Mouse (Mus musculus) 416B (cell line): ENCODE measurements at regions not wholly inside any gene's neighbourhood (a gene's known extent, or its start where the extent isn't known, plus 50 kb on each side); places are given as distances from the start of the nearest gene placed in this dataset.
"Not testable (repeated sequence)": the region's sequence is repeated elsewhere in the genome, so short reads cannot be mapped to it uniquely, and the experiment has no call there.

Experiments used
- DNase-seq: peaks from one replicate; pipeline ENCODE4 v3.0.0; 2011; ENCODE audit warnings: low read depth

DNA sequence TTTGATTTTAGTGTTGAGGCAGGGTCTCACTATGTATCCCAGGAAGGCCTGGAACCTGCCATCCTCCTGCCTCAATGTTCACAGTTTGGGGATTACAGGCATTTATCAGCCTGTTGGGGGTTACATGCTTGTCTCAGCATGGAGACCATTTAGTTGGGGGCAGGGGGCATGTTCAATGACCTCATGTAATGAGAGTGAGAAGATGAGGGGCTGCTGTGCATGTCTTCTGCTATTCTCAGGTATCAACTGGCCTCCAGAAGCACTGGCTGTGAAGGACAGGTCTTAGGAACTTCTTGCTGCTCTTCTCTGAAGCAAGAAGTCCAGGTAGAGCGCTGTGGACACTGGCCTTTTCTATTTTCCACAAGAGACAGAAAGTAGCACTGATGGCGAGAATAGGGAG lies 350.9 kb downstream of the Plekhb2 start:
- no peak for DNase-seq

DNA sequence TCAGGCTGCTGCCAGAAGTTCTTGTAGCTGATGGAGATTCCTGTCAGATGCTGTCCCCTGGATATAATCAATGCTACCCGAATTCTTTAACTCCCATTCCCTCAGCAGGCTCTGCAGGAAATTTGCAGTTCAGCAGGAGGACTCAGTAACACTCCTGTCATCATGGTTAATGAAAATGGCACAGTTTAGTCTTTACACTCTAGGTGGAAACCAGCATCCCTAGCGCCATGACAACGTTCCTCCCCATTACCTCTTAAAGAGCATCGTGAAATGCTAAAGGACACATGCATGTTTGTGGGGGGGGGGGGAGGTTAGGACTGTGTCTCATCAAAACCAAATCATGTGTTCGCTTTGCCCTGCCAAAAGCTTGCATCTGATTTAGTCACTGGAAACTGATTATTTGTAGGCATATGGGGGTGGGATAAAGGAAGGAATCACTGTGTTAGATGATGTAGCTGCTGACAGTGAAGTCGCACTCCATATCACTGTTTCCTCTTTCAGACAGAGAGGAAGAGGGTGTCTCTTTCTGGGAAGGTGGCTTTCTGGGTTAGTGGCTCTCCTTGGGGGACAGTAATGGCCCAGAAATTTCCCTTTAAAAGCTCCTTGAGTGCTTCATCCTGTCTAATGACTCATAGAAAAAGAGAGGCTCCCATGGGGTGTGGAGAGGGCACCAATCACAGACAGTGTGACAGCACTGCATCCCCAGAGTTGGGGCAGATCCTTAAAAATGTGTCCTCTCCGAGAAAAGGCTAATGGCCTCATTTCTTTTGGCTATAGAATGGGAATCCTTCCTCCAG lies 351.5 kb downstream of the Plekhb2 start:
- DNase-seq = no peak

DNA sequence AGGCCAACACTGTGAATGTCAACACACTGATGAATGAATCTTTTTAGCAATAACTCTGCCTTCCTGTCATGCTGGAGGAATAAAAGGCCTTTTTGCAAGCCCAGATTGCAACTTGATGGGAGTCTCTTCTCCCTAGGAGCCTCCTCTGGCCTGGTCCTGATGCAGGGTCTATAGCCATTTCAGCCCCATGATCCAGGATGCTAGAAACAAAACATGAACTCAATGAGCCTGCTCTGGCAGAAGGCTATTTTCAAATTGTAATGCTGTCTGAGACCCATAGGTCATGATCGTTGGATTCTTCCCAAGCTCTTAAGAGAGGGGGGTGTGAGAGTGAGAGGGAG lies 352.1 kb downstream of the Plekhb2 start:
- DNase-seq = no peak

DNA sequence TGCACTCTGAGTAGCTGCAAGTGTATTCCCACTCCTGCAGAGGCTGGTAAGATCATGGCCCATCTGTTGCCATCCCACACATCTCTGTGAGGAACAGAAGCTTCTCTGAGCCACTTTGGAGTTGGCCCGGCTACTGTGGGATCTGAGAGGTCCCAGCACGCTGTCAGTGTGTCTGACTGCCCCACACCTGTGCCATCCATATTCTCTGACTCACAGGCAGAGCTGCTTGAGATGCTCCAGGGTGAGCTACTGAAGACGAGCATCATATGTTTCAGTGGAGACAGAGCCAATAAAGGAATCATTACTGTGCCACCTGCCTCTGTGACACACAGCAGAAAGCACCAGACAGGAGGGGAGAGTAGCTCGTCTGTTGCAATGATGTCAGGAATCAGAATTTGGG lies 352.8 kb downstream of the Plekhb2 start:
- no peak for DNase-seq

DNA sequence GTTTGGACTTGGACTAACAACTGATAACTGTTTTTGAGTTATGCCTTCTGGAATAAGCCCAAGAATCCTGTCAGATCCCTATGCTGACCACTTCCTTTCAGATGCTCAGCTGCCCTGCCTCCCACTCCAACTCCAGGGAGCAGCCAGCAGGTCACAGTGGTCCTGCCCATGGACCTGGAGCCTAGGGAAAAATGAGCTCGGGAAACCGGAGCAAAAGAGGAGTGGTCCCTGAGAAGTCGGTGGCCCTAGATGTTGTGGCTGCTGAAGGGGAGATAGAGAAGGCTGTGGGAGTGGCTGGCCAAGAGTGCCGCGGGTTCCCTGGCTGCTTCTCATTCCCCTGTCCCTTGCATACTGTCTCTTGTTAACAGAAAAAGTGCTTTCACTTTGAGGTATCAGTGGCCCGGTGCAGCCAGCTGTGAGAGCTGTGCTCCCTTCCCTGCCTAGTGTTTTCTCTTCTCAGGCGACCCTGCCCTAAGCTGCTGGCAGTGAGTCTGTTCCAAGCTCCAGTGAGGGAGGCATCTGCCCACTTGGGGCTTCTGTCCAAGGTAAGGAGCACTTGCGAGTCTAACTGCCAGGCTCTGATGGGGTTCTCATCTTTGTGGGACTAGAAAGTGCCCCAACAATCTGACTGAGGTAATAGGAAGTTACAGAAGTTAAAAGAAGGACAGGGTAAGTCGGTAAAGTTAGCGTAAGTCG lies 357.2 kb downstream of the Plekhb2 start:
- DNase-seq = no peak

DNA sequence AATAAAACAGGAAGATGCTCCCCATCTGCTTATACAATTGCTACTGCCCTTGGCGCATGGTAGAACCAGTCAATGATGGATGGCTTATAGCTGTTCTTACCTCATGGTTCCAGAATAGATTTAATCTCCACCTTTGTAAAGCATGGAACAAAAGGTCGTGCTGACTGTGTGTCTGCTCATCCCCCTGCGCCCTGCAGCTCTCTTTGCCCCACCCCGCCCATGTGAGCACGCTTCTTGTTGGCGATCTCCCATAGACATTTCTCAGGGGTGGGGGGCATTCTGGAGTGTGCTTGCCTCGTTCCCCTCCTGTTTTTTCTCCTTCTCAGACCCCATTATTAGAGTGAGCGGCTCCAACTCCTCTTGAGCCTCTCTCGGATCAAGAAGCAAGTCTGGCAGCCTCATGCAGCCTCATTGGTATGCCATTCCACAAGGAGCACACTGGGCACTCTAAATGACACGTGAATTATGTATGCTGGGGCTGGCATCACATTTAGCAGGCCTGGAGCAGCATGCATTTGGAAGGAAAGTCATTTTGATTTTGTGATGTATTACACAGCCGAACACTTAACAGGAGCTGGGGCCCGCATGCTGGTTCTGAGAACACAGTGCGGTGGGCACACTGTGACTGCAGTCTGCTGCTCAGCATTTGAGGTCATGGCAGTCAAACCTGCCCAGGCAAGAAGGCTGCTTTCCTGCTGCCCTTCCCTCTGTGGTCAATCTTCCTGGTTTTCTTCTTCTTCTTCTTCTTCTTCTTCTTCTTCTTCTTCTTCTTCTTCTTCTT lies 362.5 kb downstream of the Plekhb2 start:
- DNase-seq = no peak

DNA sequence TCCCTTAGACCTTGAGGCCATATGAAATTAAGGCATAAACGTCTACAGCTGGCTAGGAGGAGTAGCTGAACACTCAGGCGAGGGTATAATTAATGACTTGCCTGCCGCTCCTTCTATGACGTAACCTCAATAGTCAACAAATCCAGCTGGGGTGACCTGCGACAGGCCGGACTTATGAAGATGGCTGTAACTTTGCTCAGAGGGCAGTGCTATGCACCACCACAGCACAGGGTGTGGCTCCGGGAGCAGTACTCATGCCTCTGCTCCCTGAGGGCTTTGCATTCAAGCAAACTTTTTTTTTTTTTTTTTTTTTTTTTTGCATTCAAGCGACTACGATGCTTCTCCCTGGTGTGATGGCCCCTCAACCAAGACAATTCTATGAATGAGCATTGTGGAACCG lies 364.1 kb downstream of the Plekhb2 start:
- no peak for DNase-seq

DNA sequence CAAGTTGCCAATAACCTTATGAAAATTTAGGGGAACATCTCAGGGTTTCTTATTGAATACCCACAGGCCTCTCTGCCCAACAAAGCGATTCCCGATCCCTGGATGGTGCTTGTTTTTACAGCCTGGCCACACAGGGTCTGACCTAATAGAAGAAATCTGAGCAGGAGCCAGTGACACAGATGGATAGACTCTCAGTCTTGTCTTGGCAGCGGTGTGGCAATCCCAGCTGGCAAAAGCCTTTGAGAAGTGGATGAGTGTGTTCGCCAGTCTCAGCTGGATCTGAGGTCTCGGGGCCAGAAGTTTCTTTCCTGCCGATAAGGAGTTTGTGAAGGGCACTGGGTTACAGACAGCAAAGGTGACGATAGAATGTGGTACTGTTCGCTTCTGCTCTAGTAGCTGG lies 366.6 kb downstream of the Plekhb2 start:
- DNase-seq = no peak

DNA sequence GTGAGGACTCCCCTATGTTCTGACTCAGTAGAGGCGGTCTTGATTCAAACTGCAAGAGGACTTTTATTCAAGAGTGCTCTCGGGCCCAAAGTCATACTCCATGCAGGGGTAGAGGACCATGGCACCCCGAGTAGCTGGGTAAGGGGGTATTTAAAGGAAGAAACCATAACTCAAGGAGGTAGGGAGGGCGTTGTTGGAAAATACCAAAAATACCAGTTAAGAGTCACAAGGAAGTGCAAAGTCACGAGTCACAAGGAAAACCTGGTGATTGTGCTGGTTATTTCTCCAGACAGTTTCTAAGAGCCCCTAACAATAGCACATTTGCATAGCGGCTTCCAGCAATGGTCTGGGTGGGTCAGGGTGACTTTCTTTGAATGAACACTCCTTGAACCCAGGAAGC lies 370.4 kb downstream of the Plekhb2 start:
- DNase-seq = not testable (repeated sequence)

DNA sequence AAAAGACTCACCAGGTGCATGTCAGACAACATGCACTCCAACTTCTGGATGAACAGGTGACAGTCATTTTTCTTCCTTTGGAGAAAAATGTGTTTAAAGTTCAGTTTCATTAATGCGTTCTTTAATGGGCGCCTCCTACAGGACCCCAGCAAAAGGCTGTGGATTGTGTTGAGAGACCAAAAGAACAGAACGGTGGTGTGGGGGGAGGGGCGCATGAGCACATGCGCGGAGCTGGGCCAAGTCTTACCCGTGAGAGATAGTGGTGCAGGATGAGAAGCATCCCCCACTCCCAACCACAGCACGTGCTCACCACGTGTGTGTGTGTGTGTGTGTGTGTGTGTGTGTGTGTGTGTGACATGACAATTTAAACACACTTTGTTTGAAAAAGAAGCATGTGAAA lies 371.0 kb downstream of the Plekhb2 start:
- DNase-seq = no peak

DNA sequence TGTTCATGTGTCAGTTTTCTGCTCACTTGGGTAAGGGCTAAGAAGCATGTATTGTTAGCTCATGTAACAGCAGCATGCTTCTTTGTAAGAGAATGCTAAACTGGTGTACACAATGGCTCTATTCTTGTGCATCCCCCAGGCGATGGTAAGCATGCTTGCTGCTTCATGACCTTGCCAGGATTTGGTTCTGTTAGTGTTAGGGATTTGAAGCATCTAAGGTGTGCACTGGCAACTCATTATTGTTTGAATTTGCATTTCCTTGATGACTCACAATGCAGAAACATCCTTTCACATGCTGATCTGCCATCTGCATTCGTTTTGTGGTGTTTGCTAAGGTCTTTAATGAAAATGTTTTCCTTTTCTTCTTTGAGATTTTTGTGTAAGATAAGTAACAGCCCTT lies 382.8 kb downstream of the Plekhb2 start:
- DNase-seq = no peak

DNA sequence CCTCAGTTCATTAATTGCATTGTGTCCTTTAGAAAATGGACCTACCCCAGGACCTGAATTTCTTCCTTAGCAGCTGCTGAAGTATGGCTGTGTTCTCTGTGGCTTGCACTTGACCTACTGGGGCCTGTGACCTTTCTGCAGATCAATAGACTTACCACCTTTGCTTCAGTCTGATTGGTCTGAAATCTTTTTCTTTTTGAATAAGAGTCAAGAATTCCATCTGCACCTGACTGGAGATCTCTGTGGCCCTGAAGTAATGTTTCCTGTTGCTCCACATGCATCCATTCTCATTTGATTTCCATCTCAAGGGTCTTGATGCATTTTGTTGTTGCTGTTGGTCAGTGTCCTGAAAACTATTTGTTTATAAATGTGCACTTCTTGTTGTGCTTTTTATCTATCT lies 388.4 kb downstream of the Plekhb2 start:
- no peak for DNase-seq

DNA sequence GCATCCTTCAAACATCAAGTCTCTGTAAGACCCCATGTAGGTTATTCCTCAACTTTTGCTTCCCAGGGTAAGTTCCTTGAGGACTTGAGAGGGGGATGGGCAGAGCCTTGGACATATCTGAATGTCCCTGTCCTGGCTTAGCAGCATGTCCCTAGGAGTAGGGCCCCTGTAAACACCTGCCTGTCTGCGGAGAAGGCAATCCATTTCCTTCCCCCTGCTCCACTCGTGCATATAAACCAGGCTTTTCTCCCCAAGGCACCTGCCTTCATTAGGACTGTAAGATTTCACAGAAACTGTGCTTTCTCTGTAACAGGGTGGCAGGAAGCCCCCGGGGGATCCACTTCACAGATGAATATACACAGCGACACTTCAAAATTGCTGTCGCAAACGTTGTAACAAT lies 393.1 kb downstream of the Plekhb2 start:
- DNase-seq = no peak

DNA sequence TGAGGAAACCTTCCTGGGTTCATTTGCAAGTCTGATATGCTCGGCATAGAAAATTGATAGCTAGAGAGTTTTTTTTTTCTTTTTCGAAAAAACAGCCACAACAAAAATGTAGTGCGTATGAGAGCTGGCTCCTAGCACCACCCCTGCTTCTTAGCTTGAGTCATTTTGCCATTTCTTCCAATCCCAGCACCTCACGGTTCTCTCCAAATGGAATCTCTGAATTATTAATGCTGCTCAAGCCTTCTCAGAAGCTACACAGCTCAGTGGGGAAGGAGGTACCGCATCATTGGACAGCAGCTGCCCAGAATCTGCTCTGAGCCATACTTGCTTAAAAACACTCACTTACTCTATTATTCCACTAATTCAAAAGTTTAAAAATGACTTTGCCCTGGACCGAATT lies 393.6 kb downstream of the Plekhb2 start:
- no peak for DNase-seq

DNA sequence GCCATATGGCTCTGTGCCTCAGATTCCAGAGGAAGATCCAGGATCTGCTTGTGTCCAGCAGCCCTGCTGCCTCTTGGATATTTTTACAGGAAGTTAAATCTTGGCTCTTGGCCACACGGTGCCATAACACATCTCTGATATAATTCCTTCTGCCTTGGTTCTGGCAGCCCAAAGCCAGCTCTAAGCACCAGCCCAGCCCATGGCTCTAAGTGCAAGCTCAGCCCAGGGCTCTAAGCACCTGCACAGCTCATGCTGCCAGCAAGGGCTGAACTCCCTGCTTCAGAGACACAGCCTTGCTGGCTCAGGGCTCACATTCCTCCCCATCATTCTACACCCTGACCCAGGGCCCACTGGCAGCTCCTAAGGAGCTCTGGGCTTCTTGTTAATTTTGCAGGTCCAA lies 415.3 kb downstream of the Plekhb2 start:
- DNase-seq = no peak

DNA sequence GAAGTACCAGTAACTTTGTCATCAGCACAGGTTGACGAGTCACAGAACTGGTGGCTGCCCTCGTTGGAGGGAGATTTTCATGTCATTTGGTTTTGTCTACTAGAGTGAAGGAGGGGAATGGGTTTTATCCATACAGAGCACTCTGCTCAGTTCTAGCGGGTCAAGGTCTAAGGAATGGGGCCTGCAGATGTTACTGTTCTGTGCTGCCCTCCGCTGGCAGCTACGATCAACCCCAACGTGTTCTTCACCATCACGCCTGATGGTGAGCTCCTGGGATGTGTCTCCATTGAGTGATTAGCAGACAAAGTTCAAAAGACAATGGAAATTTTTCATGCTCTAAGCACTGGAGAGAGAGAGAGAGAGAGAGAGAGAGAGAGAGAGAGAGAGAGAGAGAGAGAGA lies 416.9 kb downstream of the Plekhb2 start:
- DNase-seq = peak; percentile 1

DNA sequence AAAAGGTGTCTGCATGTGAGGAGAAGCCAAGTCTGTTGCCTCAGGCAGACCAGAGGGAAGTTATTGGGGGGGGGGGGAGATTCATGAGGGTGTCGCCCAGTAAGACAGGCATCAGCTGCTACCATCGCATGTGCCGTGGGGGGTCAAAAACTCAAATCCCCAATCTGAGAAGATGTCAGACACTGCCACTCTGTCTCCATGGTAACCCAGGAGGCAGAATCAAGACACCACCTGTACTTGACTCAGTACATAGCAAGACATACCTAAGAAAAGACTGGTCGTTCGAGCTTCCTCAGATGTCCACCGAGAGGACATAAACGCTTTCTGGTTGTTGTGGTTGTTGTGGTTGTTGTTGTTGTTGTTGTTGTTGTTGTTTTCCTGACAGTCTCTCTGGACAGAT lies 418.1 kb downstream of the Plekhb2 start:
- no peak for DNase-seq

DNA sequence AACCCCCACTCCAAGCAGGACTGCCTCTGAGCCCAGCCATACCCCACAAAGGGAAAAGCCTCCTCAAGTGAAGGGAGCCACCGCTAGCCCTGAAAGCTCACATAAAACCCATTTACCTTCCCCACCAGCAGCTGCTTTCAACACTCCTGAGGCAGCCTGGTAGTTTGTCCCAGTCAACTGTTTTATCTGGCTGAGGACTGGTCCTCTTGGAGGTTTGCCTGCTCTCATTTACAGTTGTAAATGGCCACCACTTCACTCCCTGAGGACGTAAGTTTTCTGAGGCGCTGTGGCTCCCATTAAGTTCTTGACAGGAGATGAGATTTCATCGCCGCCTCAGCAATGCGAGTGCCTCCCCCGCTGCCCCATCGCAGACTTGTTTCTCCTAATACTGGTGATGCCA lies 425.2 kb downstream of the Plekhb2 start:
- DNase-seq = no peak
